Mouse (Mus musculus): ENCODE measurements around the gene Nhp2. TPM values are rescaled to one million over a fixed set of nuclear protein-coding genes. Genes with fewer than 3 reads are reported as not detected.
"Not testable (repeated sequence)": the region's sequence is repeated elsewhere in the genome, so short reads cannot be mapped to it uniquely, and the experiment has no call there.

Gene Nhp2
- polyA plus RNA-seq, 1 experiment from 2014 or later = 156 TPM

- H3K27ac ChIP-seq (ENCODE audit: low read depth, low read length) = no peak overlapping the region
- H3K4me3 ChIP-seq (ENCODE audit: low read depth, low read length) = no peak overlapping the region
- H3K4me2 ChIP-seq (replicated peaks; ENCODE audit: low read depth, low read length) = no peak overlapping the region
- no peak for DNase-seq (ENCODE audit: low spot score)
- peaks cover 26% of the 10 kb centered on the region for H3K36me3 ChIP-seq (ENCODE audit: control insufficient read depth, insufficient read depth, low read length)
- no peak for ATAC-seq (ENCODE audit: low FRiP score)
- no peaks in the 10 kb centered on the region; the same call in 1 of the 2 replicates for H3K4me1 ChIP-seq (replicated peaks; ENCODE audit: control insufficient read depth, insufficient read depth, low read length)
- no peaks in the 10 kb centered on the region for H3K27me3 ChIP-seq (ENCODE audit: control insufficient read depth, insufficient read depth, low read length)
- H3K9ac ChIP-seq (ENCODE audit: low read depth, low read length) = no peak overlapping the region
- H3K9me3 ChIP-seq (ENCODE audit: control insufficient read depth, low read length) = no peaks in the 10 kb centered on the region
- WGBS = 98% methylated on average over 1 of the region's 1 CpGs
Measured at GRCm38 (mm10) chr11:51595459-51596083, 24.0 kb upstream of the Nhp2 start.

DNA sequence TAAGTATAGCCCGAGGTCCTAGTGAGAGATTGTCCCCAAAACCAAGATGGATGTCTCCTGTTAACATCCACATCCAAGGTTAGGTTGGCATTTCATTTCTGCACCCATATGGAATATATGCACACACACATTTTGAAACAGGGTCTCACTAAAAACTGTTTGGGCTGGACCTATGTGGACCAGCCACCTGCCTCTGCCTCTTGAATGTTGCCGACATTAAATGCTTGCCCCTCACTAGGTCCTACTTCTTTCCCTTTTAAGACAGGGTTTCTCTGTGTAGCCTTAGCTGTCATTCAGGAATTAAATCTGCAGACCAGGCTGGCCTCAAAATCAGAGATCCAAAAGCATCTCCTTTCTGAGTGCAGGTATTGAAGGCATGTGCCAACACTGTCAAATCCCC lies 22.0 kb upstream of the Nhp2 start:
- peaks cover 35% of the 10 kb centered on the region for H3K36me3 ChIP-seq (ENCODE audit: control insufficient read depth, insufficient read depth, low read length)

GRCm38 (mm10) chr11:51602253-51602652 lies 17.3 kb upstream of the Nhp2 start:
- Histone ChIP-seq H3K27me3 (ENCODE audit: control insufficient read depth, insufficient read depth, low read length) (no peaks in the 10 kb centered on the region), H3K36me3 (ENCODE audit: control insufficient read depth, insufficient read depth, low read length) (peaks cover 49% of the 10 kb centered on the region), H3K4me1 (replicated peaks; ENCODE audit: control insufficient read depth, insufficient read depth, low read length) (peaks cover 3% of the 10 kb centered on the region; the same call in 1 of the 2 replicates), H3K27ac (ENCODE audit: low read depth, low read length) (no peak overlapping the region), H3K4me2 (replicated peaks; ENCODE audit: low read depth, low read length) (no peak overlapping the region), H3K4me3 (ENCODE audit: low read depth, low read length) (no peak overlapping the region), H3K9ac (ENCODE audit: low read depth, low read length) (no peak overlapping the region), H3K9me3 (ENCODE audit: control insufficient read depth, low read length) (no peaks in the 10 kb centered on the region)
- DNase-seq (ENCODE audit: low spot score) = no peak
- 95% methylated on average over 3 of the region's 3 CpGs for WGBS
- no peak for ATAC-seq (ENCODE audit: low FRiP score)

More for the DNA sequence above, 22.0 kb upstream of the Nhp2 start:
- DNase-seq (ENCODE audit: low spot score) = no peak
- no peak overlapping the region for H3K27ac ChIP-seq (ENCODE audit: low read depth, low read length)
- no peak overlapping the region for H3K4me2 ChIP-seq (replicated peaks; ENCODE audit: low read depth, low read length)
- H3K27me3 ChIP-seq (ENCODE audit: control insufficient read depth, insufficient read depth, low read length) = no peaks in the 10 kb centered on the region
- no peak overlapping the region for H3K9ac ChIP-seq (ENCODE audit: low read depth, low read length)
- no peak overlapping the region for H3K4me3 ChIP-seq (ENCODE audit: low read depth, low read length)
- H3K9me3 ChIP-seq (ENCODE audit: control insufficient read depth, low read length) = no peaks in the 10 kb centered on the region
- no peak for ATAC-seq (ENCODE audit: low FRiP score)
- 84% methylated on average over 2 of the region's 2 CpGs for WGBS
- H3K4me1 ChIP-seq (replicated peaks; ENCODE audit: control insufficient read depth, insufficient read depth, low read length) = no peaks in the 10 kb centered on the region; the same call in 1 of the 2 replicates

GRCm38 (mm10) chr11:51605602-51606446 lies 13.7 kb upstream of the Nhp2 start:
- under 1% methylated on average over 60 of the region's 81 CpGs for WGBS
- no peaks in the 10 kb centered on the region for H3K9me3 ChIP-seq (ENCODE audit: control insufficient read depth, low read length)
- H3K4me3 ChIP-seq (ENCODE audit: low read depth, low read length) = peak overlapping the region; percentile 99
- H3K4me2 ChIP-seq (replicated peaks; ENCODE audit: low read depth, low read length) = peak overlapping the region; percentile 82
- peak; percentile 62 for ATAC-seq (ENCODE audit: low FRiP score)
- H3K27me3 ChIP-seq (ENCODE audit: control insufficient read depth, insufficient read depth, low read length) = no peaks in the 10 kb centered on the region
- peak overlapping the region; percentile 95 for H3K27ac ChIP-seq (ENCODE audit: low read depth, low read length)
- H3K36me3 ChIP-seq (ENCODE audit: control insufficient read depth, insufficient read depth, low read length) = peaks cover 33% of the 10 kb centered on the region
- H3K9ac ChIP-seq (ENCODE audit: low read depth, low read length) = peak overlapping the region; percentile 100
- peak; percentile 81 for DNase-seq (ENCODE audit: low spot score)
- 0 out of 2 replicates have a peak, but pooled peaks cover 5% of the 10 kb centered on the region for H3K4me1 ChIP-seq (replicated peaks; ENCODE audit: control insufficient read depth, insufficient read depth, low read length)

GRCm38 (mm10) chr11:51606447-51607095 lies 13.0 kb upstream of the Nhp2 start, which contains the start of gene Hnrnpab:
Gene Hnrnpab, minus strand, starts transcription at chr11:51606847.
- no peaks in the 10 kb centered on the region for H3K27me3 ChIP-seq (ENCODE audit: control insufficient read depth, insufficient read depth, low read length)
- ATAC-seq (ENCODE audit: low FRiP score) = peak; percentile 94
- H3K4me1 ChIP-seq (replicated peaks; ENCODE audit: control insufficient read depth, insufficient read depth, low read length) = 0 out of 2 replicates have a peak, but pooled peaks cover 5% of the 10 kb centered on the region
- H3K4me3 ChIP-seq (ENCODE audit: low read depth, low read length) = peak within 1 kb of the TSS; percentile 99
- under 1% methylated on average over 66 of the region's 91 CpGs for WGBS
- H3K4me2 ChIP-seq (replicated peaks; ENCODE audit: low read depth, low read length) = peak within 1 kb of the TSS; percentile 82
- no peaks in the 10 kb centered on the region for H3K9me3 ChIP-seq (ENCODE audit: control insufficient read depth, low read length)
- H3K36me3 ChIP-seq (ENCODE audit: control insufficient read depth, insufficient read depth, low read length) = peaks cover 27% of the 10 kb centered on the region
- H3K9ac ChIP-seq (ENCODE audit: low read depth, low read length) = peak within 1 kb of the TSS; percentile 100
- peak within 1 kb of the TSS; percentile 95 for H3K27ac ChIP-seq (ENCODE audit: low read depth, low read length)
- peak; percentile 98 for DNase-seq (ENCODE audit: low spot score)

DNA sequence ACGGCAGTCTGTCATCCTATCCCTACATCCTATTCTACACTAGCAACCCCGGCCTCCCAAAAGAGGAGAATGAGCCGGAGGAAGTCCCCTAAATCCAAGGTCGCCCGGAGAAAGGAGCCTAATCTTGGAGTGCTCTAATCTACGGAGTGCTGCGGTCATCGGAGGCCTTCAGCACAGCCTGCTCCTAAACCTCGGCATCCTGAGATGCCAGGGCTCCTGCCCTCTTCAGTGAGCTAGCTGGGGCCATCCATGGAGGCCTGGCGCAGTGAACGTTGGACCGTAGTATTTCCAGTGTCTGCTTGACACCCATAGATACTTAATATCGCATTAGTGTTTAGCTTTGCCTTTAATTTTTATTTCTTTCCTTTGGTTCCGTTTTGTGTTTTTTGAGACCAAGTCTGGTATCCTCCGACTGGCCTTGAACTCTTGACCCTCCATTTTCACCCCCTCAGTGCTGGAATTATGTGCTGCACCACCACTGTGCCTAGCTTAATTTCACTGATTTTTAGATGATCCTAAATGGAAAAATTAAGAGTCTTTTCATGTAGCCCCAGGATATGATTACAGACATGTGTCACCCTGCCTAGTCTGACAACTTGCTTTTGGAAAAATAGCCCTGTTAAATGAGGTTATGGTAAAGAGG lies 12.3 kb upstream of the Nhp2 start:
- ATAC-seq (ENCODE audit: low FRiP score) = peak; percentile 64; the same call in 1 of the 2 replicates
- 0 out of 2 replicates have a peak, but pooled peaks cover 5% of the 10 kb centered on the region for H3K4me1 ChIP-seq (replicated peaks; ENCODE audit: control insufficient read depth, insufficient read depth, low read length)

DNA sequence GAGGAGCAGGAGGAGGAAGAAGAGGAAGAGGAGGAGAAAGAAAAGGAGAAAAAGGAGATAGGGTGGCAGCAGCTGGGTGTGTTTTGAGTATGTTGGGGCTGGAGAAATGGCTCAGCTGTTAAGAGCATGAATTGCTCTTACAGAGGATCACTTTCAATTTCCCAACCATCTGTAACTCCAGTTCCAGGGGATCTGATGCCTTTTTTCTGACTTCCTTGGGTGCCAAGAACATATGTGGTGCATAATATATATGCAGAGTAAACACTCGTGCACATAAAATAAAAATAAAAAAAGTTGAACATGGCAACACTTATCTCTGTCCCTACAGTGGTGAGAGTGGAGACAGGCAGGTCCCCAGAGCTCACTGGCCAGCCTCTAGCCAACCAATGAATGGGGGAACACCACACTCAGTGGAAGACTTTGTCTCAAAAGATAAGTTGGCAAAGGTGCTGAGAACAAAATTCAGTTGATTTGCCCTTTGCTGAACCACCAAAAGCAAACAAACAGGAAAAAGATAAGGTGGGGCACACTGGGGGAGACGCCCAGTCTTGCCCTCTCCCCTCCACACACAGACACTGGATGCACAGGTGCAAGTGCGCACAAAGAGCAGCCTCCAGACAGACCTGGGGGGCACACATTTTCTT lies 10.1 kb upstream of the Nhp2 start:
- 89% methylated on average over 3 of the region's 3 CpGs for WGBS

More for the DNA sequence above, 12.3 kb upstream of the Nhp2 start:
- Histone ChIP-seq H3K4me3 (ENCODE audit: low read depth, low read length) (peak overlapping the region; percentile 99), H3K9me3 (ENCODE audit: control insufficient read depth, low read length) (no peaks in the 10 kb centered on the region), H3K4me2 (replicated peaks; ENCODE audit: low read depth, low read length) (peak overlapping the region; percentile 64), H3K9ac (ENCODE audit: low read depth, low read length) (peak overlapping the region; percentile 82), H3K36me3 (ENCODE audit: control insufficient read depth, insufficient read depth, low read length) (peaks cover 20% of the 10 kb centered on the region), H3K27ac (ENCODE audit: low read depth, low read length) (peak overlapping the region; percentile 95), H3K27me3 (ENCODE audit: control insufficient read depth, insufficient read depth, low read length) (no peaks in the 10 kb centered on the region)
- 12% methylated on average over 15 of the region's 15 CpGs for WGBS
- no peak for DNase-seq (ENCODE audit: low spot score)

GRCm38 (mm10) chr11:51609940-51610339 lies 9.6 kb upstream of the Nhp2 start:
- H3K4me2 ChIP-seq (replicated peaks; ENCODE audit: low read depth, low read length); H3K27ac ChIP-seq (ENCODE audit: low read depth, low read length); H3K27me3 ChIP-seq (ENCODE audit: control insufficient read depth, insufficient read depth, low read length); ATAC-seq (ENCODE audit: low FRiP score); H3K4me3 ChIP-seq (ENCODE audit: low read depth, low read length); H3K4me1 ChIP-seq (replicated peaks; ENCODE audit: control insufficient read depth, insufficient read depth, low read length); H3K9ac ChIP-seq (ENCODE audit: low read depth, low read length); H3K36me3 ChIP-seq (ENCODE audit: control insufficient read depth, insufficient read depth, low read length); H3K9me3 ChIP-seq (ENCODE audit: control insufficient read depth, low read length); DNase-seq (ENCODE audit: low spot score): not testable (repeated sequence)
- WGBS = 85% methylated on average over 5 of the region's 5 CpGs

More for the DNA sequence above, 10.1 kb upstream of the Nhp2 start:
- Histone ChIP-seq H3K36me3 (ENCODE audit: control insufficient read depth, insufficient read depth, low read length) (peaks cover 4% of the 10 kb centered on the region), H3K9me3 (ENCODE audit: control insufficient read depth, low read length) (no peaks in the 10 kb centered on the region), H3K27ac (ENCODE audit: low read depth, low read length) (no peak overlapping the region), H3K27me3 (ENCODE audit: control insufficient read depth, insufficient read depth, low read length) (no peaks in the 10 kb centered on the region), H3K4me1 (replicated peaks; ENCODE audit: control insufficient read depth, insufficient read depth, low read length) (0 out of 2 replicates have a peak, but pooled peaks cover 5% of the 10 kb centered on the region), H3K4me3 (ENCODE audit: low read depth, low read length) (no peak overlapping the region), H3K4me2 (replicated peaks; ENCODE audit: low read depth, low read length) (no peak overlapping the region), H3K9ac (ENCODE audit: low read depth, low read length) (no peak overlapping the region)
- no peak for DNase-seq (ENCODE audit: low spot score)
- ATAC-seq (ENCODE audit: low FRiP score) = no peak

All from hindbrain, embryonic 11.5 days (tissue).